ENCODE assay signal across 8 mouse cellular contexts in the genomic region with DNA sequence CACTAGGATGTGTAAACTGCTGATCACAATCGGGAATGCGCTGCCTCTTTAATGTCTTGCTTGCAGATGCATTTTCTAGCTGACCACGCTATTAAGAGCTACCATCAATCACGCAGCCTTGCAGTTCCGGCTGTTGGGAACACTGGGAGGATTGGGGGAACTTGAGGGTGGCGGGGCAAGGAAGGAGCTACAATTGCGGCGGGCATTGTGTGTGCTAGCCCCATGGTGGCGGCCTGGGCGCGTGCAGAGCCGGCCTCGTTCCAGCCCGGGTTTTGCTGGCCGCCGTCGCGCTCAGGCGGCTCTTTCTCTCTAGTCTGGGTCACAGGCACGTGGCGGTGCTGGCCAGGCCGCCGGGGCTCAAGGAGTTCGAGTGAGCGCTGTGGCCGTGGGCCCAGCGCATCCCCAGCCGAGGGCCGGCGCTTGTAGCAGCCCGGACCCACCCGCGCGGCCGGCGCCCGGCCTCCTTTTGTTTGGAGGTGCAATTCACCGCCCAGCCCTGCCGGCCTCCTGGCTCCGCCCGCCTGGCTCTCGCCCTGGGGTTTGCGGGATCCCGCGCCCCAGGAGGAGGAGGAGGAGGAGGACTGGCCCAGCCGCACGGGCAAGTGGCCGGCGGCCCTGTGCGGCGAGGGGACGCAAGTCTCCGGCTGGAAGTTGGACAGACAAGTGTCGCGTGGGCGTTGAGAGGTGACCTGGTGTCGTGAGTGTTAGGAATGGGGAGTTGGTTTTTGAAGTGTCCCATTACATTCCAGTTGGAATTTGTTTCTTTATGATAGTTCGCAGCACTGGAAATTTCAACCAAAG.
DNase-seq lines count a peak whose midpoint lies in the region; ATAC-seq and TF ChIP-seq lines count a peak whose summit lies in the region.

No protein-coding gene starts in this region.

- peaks cover 22 to 69% of the 10 kb centered on the region in 2 experiments for H3K4me1 ChIP-seq in heart, embryonic 14.5 days (ENCODE audit: control insufficient read depth in 2 of 2, insufficient read depth in 2 of 2, low read length in 2 of 2)
- peaks cover 23 to 37% of the 10 kb centered on the region in 2 experiments for H3K4me1 ChIP-seq in liver, embryonic 14.5 days (replicated peaks; ENCODE audit: control insufficient read depth in 2 of 2, insufficient read depth in 2 of 2, low read length in 1 of 2)
- peaks cover 40% of the 10 kb centered on the region for H3K4me1 ChIP-seq in stomach, embryonic 15.5 days

- peak; percentile 39 for ATAC-seq in erythroid progenitor cell, adult 5-6 weeks (replicated peaks; ENCODE audit: low FRiP score, poor library complexity, severe bottlenecking)
- peak; percentile 66 for ATAC-seq in heart, embryonic 14.5 days (ENCODE audit: insufficient number of reproducible peaks, insufficient read depth, low FRiP score, low read depth)
- peak; percentile 76 for ATAC-seq in liver, embryonic 14.5 days (ENCODE audit: insufficient read depth)
- peak; percentile 79 for ATAC-seq in stomach, embryonic 15.5 days (ENCODE audit: insufficient read depth, low FRiP score, low read depth)

- H3K27ac ChIP-seq in heart, embryonic 14.5 days (replicated peaks in 1 of 2; ENCODE audit: control insufficient read depth in 1 of 2, insufficient read depth in 1 of 2, low read depth in 2 of 2, low read length in 2 of 2), result peak overlapping the region; percentile 62 to 92
- H3K27ac ChIP-seq in liver, embryonic 14.5 days, result no peak overlapping the region
- H3K27ac ChIP-seq in stomach, embryonic 15.5 days, result peak overlapping the region; percentile 87

- peak; percentile 36; the same call in 1 of the 2 replicates for TF ChIP-seq POLR2A in brain, embryonic 14.5 days (IDR thresholded peaks at IDR 0.05; ENCODE audit: borderline replicate concordance, extremely low read depth, insufficient read depth, insufficient read length, poor library complexity, severe bottlenecking)

- no peaks in the 10 kb centered on the region for H3K27me3 ChIP-seq in heart, embryonic 14.5 days (ENCODE audit: control insufficient read depth, insufficient read depth, low read length)
- no peaks in the 10 kb centered on the region for H3K27me3 ChIP-seq in liver, embryonic 14.5 days (ENCODE audit: control insufficient read depth, insufficient read depth, low read length)
- no peaks in the 10 kb centered on the region for H3K27me3 ChIP-seq in stomach, embryonic 15.5 days (replicated peaks)

- H3K36me3 ChIP-seq in heart, embryonic 14.5 days (ENCODE audit: control insufficient read depth, insufficient read depth, low read length), result no peaks in the 10 kb centered on the region
- H3K36me3 ChIP-seq in liver, embryonic 14.5 days (replicated peaks; ENCODE audit: control insufficient read depth, insufficient read depth, low read depth), result no peaks in the 10 kb centered on the region
- no peaks in the 10 kb centered on the region for H3K36me3 ChIP-seq in stomach, embryonic 15.5 days

- peak overlapping the region; percentile 94 for H3K4me2 ChIP-seq in heart, embryonic 14.5 days (ENCODE audit: low read length)
- peak overlapping the region; percentile 90 for H3K4me2 ChIP-seq in liver, embryonic 14.5 days (ENCODE audit: low read depth)
- H3K4me2 ChIP-seq in stomach, embryonic 15.5 days, result peak overlapping the region; percentile 84

- peak; percentile 29 to 49 for DNase-seq in CD8-positive naive resting alpha-beta T cell, adult 2 months (ENCODE audit: low read depth in 2 of 2, low spot score in 2 of 2)
- DNase-seq in brain, embryonic 14.5 days (ENCODE audit: low read depth), result peak; percentile 92
- DNase-seq in kidney, postnatal 10 days, result peak; percentile 89
- DNase-seq in liver, embryonic 14.5 days (ENCODE audit: low read depth in 3 of 3, low spot score in 3 of 3), result peak; percentile 31 to 53 (median 38)
- peak; percentile 93 for DNase-seq in neural tube, embryonic 10.5 days (ENCODE audit: extremely low spot score, low spot score)

- H3K4me3 ChIP-seq in heart, embryonic 14.5 days (ENCODE audit: control insufficient read depth in 1 of 2, insufficient read depth in 1 of 2, low read depth in 1 of 2, low read length in 2 of 2), result peak overlapping the region; percentile 52 to 70
- H3K4me3 ChIP-seq in liver, embryonic 14.5 days (ENCODE audit: insufficient read depth in 1 of 2, low read depth in 2 of 2, low read length in 2 of 2), result peak overlapping the region; percentile 57 to 65
- peak overlapping the region; percentile 59 for H3K4me3 ChIP-seq in stomach, embryonic 15.5 days (replicated peaks)

- H3K9me3 ChIP-seq in heart, embryonic 14.5 days (ENCODE audit: control insufficient read depth, low read length), result no peaks in the 10 kb centered on the region
- no peaks in the 10 kb centered on the region for H3K9me3 ChIP-seq in liver, embryonic 14.5 days (ENCODE audit: control insufficient read depth, low read length)
- H3K9me3 ChIP-seq in stomach, embryonic 15.5 days, result no peaks in the 10 kb centered on the region

- no peak for TF ChIP-seq EP300 in liver, embryonic 14.5 days (IDR thresholded peaks at IDR 0.05; ENCODE audit: low read depth)

- peak overlapping the region; percentile 84 for H3K9ac ChIP-seq in heart, embryonic 14.5 days (ENCODE audit: low read length)
- peak overlapping the region; percentile 68 for H3K9ac ChIP-seq in liver, embryonic 14.5 days (replicated peaks)
- H3K9ac ChIP-seq in stomach, embryonic 15.5 days, result peak overlapping the region; percentile 60

- TF ChIP-seq CTCF in brain, embryonic 14.5 days (IDR thresholded peaks at IDR 0.05; ENCODE audit: borderline replicate concordance, extremely low read depth, insufficient read depth, insufficient read length), result no peak
- peak; percentile 26; the same call in 1 of the 2 replicates for TF ChIP-seq CTCF in liver, embryonic 14.5 days (IDR thresholded peaks at IDR 0.05; ENCODE audit: low read depth)

- 1% methylated on average over 57 of the region's 58 CpGs for WGBS in heart, embryonic 14.5 days
- WGBS in liver, embryonic 14.5 days (ENCODE audit: insufficient replicate concordance), result 1% methylated on average over 58 of the region's 58 CpGs
- under 1% methylated on average over 57 of the region's 58 CpGs for WGBS in stomach, embryonic 15.5 days

Comparison
In these comparisons a context has a peak if more than half of its experiments do, and no peak if none do; other contexts are left out.
1. DNase-seq: peak in every context shown above with its lines; median percentile 93 in neural tube, embryonic 10.5 days; 92 in brain, embryonic 14.5 days; 89 in kidney, postnatal 10 days; 39 in CD8-positive naive resting alpha-beta T cell, adult 2 months; 38 in liver, embryonic 14.5 days.